Mouse (Mus musculus) intestine, postnatal 0 days (tissue): Measurements from ENCODE around the gene Lysmd1. TPM values are rescaled to one million over a fixed set of nuclear protein-coding genes. Genes with fewer than 3 reads are reported as not detected.

Source experiments
- ATAC-seq: fragments of 200-750 bp; cut with Nextera tagmentation; 2 replicates; pipeline ENCODE4 v1.8.0; 2017; ENCODE audit warnings: mild to moderate bottlenecking, moderate TSS enrichment, moderate library complexity
- H3K27ac ChIP-seq: fragments of 300-500 bp; sonication (generic); 2 replicates; pipeline ENCODE4 v1.5.1; 2014; ENCODE audit warnings: mild to moderate bottlenecking, low read depth, low read length, moderate library complexity
- H3K27me3 ChIP-seq: fragments of 300-500 bp; sonication (generic); replicated peaks from 2 replicates; pipeline ENCODE4 v1.6.1; 2014; ENCODE audit warnings: low read length, mixed read lengths; ENCODE audit not compliant: control insufficient read depth, insufficient read depth
- H3K36me3 ChIP-seq: fragments of 300-500 bp; sonication (generic); 2 replicates; pipeline ENCODE4 v1.6.1; 2014; ENCODE audit warnings: mild to moderate bottlenecking, moderate library complexity; ENCODE audit not compliant: control insufficient read depth, insufficient read depth
- H3K4me1 ChIP-seq: fragments of 300-500 bp; sonication (generic); replicated peaks from 2 replicates; pipeline ENCODE4 v1.6.1; 2014; ENCODE audit warnings: antibody characterized with exemption, low read length, mixed read lengths; ENCODE audit not compliant: control insufficient read depth, insufficient read depth
- H3K4me2 ChIP-seq: fragments of 300-500 bp; sonication (generic); replicated peaks from 2 replicates; pipeline ENCODE4 v1.6.1; 2014; ENCODE audit warnings: low read depth, mild to moderate bottlenecking, moderate library complexity
- H3K4me3 ChIP-seq: fragments of 300-500 bp; sonication (generic); 2 replicates; pipeline ENCODE4 v1.5.1; 2014; ENCODE audit warnings: low read depth, low read length
- H3K9ac ChIP-seq: fragments of 300-500 bp; sonication (generic); 2 replicates; pipeline ENCODE4 v1.6.1; 2014; ENCODE audit warnings: mild to moderate bottlenecking, low read depth, low read length
- H3K9me3 ChIP-seq: fragments of 300-500 bp; sonication (generic); 2 replicates; pipeline ENCODE4 v1.6.1; 2016; ENCODE audit warnings: mixed run types; ENCODE audit not compliant: control insufficient read depth
- CTCF ChIP-seq: sonication (generic); IDR thresholded peaks from 2 replicates; pipeline ENCODE4 v1.5.1; 2016; ENCODE audit warnings: low read depth, mild to moderate bottlenecking, control low read depth, antibody characterized with exemption, moderate library complexity
- whole genome bisulfite sequencing: fragments of 180-500 bp; shearing (Covaris S2); extraction: QIAGEN DNeasy Blood & Tissue Kit; methylation state at CpG from one replicate; pipeline ENCODE4 v1.1.7; 2014; 5-methylcytosine and 5-hydroxymethylcytosine counted together
- polyA plus RNA-seq: library from polyadenylated mRNA; unstranded; fragments of >200 nt; fragmentation: Nextera tagmentation; extraction: Ambion mirVana; gene quantifications from 2 replicates; pipeline ENCODE4 v1.2.1, GENCODE M21; 2015

Gene Lysmd1
- polyA plus RNA-seq, 1 experiment from 2014 or later, result 7.1 TPM

GRCm38 (mm10) chr3:95107898-95108297 lies 26.0 kb upstream of the Lysmd1 start:
- 58% methylated on average over 2 of the region's 2 CpGs for WGBS
- ATAC-seq, result no peak
- peak; percentile 54 for TF ChIP-seq CTCF

DNA sequence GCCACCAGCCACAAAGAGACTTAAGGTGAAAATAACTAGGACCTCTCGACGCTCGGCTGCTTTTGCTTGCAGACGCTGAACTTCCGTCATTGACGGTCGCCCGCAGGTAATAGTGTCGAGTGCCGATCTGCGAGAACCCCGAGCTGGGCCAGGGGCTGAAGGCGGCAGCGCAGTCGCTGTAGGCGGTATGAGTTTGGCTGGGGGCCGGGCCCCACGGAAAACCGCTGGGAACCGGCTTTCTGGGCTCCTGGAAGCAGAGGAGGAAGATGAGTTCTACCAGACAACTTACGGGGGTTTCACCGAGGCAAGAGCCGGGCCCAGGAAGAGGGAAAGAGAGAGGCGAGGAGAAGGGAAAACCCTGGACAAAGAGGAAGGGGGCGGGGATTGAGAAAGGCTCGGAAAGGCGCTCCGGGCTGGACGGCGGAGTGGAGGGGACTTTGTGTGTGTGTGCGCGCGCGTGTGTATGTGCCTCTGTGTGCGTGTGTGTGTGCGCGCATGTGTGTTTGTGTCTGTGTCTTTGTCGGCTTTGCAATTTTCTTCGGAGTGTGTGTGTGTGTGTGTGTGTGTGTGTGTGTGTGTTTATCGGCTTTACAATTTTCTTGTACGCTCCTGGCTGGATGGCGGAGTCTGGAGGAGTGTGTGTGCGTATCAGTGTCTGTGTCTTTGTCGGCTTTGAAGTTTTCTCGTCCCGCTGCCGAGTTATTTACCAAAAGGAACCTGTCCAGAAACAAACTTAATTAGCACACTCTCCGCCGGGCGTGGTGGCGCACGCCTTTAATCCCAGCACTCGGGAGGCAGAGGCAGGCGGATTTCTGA lies 22.8 kb upstream of the Lysmd1 start, which contains the start of gene Vps72:
Gene Vps72, plus strand, starts transcription at position 112 of the 816 bp plus-strand sequence.
- peak; percentile 59 for ATAC-seq
- Histone ChIP-seq H3K9ac (peak within 1 kb of the TSS; percentile 76), H3K4me2 (peak within 1 kb of the TSS; percentile 56), H3K36me3 (peaks cover 14% of the 10 kb centered on the region), H3K4me3 (peak within 1 kb of the TSS; percentile 72), H3K27ac (peak within 1 kb of the TSS; percentile 90), H3K27me3 (no peaks in the 10 kb centered on the region), H3K9me3 (no peaks in the 10 kb centered on the region), H3K4me1 (no peaks in the 10 kb centered on the region)
- no peak for TF ChIP-seq CTCF
- under 1% methylated on average over 54 of the region's 54 CpGs for WGBS

More at GRCm38 (mm10) chr3:95107898-95108297, 26.0 kb upstream of the Lysmd1 start:
- no peaks in the 10 kb centered on the region; the same call in 1 of the 2 replicates for H3K36me3 ChIP-seq
- no peak overlapping the region for H3K27ac ChIP-seq
- H3K9me3 ChIP-seq, result no peaks in the 10 kb centered on the region
- H3K4me2 ChIP-seq, result no peak overlapping the region
- H3K4me1 ChIP-seq, result no peaks in the 10 kb centered on the region
- H3K9ac ChIP-seq, result no peak overlapping the region
- H3K4me3 ChIP-seq, result no peak overlapping the region
- H3K27me3 ChIP-seq, result no peaks in the 10 kb centered on the region

DNA sequence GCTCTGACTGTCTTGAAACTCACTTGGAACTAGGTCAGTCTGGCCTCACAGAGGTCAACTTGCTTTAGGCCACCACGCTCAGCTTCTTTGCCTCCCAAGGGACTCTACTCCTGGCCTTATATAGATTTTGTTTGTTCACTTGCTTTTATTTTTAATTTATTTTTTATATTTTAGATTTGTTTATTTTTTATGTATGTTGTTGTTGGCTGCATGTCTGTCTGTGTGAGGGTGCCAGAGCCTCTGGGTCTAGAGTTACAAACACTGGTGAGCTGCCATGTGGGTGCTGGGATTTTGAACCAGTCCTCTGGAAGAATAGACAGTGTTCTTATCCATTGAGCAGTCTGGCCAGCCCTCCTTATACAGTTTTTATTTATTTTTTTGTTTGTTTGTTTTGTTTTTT lies 21.1 kb upstream of the Lysmd1 start:
- 86% methylated on average over 1 of the region's 1 CpGs for whole genome bisulfite sequencing
- TF ChIP-seq CTCF, result no peak

DNA sequence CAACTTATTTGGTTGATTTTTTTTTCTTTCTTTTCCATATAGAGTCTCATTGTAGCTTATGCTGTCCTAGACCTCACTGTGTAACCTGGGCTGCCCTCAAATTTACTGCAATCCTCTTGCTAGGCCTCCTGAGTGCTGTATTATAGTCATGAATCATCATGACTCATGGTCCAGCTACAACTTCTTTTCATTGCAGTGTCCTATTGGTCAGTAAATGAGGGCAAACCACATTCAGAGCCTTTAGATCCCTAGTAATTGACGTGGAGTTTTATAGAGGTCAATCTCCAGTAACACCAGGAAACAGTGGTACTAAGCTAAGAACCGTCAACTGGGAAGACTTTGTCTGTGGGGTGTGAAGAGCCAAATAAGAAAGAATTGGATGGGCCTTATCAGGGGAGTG lies 16.1 kb upstream of the Lysmd1 start:
- H3K36me3 ChIP-seq, result peaks cover 62% of the 10 kb centered on the region
- 48% methylated on average over 2 of the region's 2 CpGs for whole genome bisulfite sequencing
- peak overlapping the region; percentile 2; the same call in 1 of the 2 replicates for H3K27ac ChIP-seq
- H3K9ac ChIP-seq, result no peak overlapping the region
- TF ChIP-seq CTCF, result no peak
- H3K4me3 ChIP-seq, result no peak overlapping the region
- peak; percentile 57; the same call in 1 of the 2 replicates for ATAC-seq
- no peaks in the 10 kb centered on the region for H3K4me1 ChIP-seq
- H3K9me3 ChIP-seq, result no peaks in the 10 kb centered on the region
- H3K4me2 ChIP-seq, result no peak overlapping the region
- H3K27me3 ChIP-seq, result no peaks in the 10 kb centered on the region

More for the DNA sequence above, 21.1 kb upstream of the Lysmd1 start:
- Histone ChIP-seq H3K27ac (no peak overlapping the region), H3K36me3 (peaks cover 15% of the 10 kb centered on the region), H3K4me3 (no peak overlapping the region), H3K27me3 (no peaks in the 10 kb centered on the region), H3K9ac (no peak overlapping the region), H3K9me3 (no peaks in the 10 kb centered on the region), H3K4me2 (no peak overlapping the region), H3K4me1 (no peaks in the 10 kb centered on the region)
- no peak for ATAC-seq

GRCm38 (mm10) chr3:95121580-95121979 lies 12.3 kb upstream of the Lysmd1 start:
- Histone ChIP-seq H3K27ac (no peak overlapping the region), H3K4me1 (no peaks in the 10 kb centered on the region), H3K27me3 (no peaks in the 10 kb centered on the region), H3K36me3 (peaks cover 47% of the 10 kb centered on the region), H3K4me3 (no peak overlapping the region), H3K9me3 (no peaks in the 10 kb centered on the region), H3K9ac (no peak overlapping the region), H3K4me2 (no peak overlapping the region)
- 68% methylated on average over 6 of the region's 6 CpGs for WGBS
- no peak for TF ChIP-seq CTCF
- ATAC-seq, result no peak

DNA sequence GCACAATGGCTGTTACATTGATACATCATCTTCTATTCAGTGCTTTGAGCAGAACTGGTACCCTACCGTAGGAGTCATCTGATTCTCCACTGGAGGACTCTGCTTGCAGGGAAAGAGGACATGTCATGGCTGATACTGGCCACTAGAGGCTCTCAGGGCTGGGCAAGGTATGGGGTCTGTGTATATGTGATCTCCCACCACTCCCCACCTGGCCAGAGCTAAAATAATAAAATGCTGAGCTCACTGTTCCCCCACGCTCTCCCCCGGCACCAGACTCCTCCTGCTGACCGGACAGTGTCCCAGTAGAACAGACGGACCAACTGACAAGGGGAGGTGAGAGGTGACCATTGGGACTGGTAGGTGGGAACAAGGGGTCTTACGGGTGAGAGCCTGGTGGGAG lies 9.6 kb upstream of the Lysmd1 start, which contains the start of gene Tmod4:
Gene Tmod4, plus strand, starts transcription at position 231 of the 400 bp plus-strand sequence.
- ATAC-seq, result no peak
- H3K9me3 ChIP-seq, result no peaks in the 10 kb centered on the region
- H3K27me3 ChIP-seq, result no peaks in the 10 kb centered on the region
- H3K36me3 ChIP-seq, result peaks cover 46% of the 10 kb centered on the region
- no peak within 1 kb of the TSS for H3K4me2 ChIP-seq
- peak; percentile 71 for TF ChIP-seq CTCF
- 55% methylated on average over 6 of the region's 6 CpGs for WGBS
- no peak within 1 kb of the TSS for H3K27ac ChIP-seq
- no peak within 1 kb of the TSS for H3K4me3 ChIP-seq
- no peak within 1 kb of the TSS for H3K9ac ChIP-seq
- no peaks in the 10 kb centered on the region for H3K4me1 ChIP-seq
